Mouse (Mus musculus) ES-Bruce4 (cell line): ENCODE measurements around the gene Hps6.
A peak's percentile ranks its signal among the peaks of the same experiment; 100 is the strongest.
"Not testable (repeated sequence)": the region's sequence is repeated elsewhere in the genome, so short reads cannot be mapped to it uniquely, and the experiment has no call there.

Experiments
- CTCF ChIP-seq: IDR thresholded peaks from one replicate; pipeline ENCODE4 v1.8.1; 2011; ENCODE audit warnings: low read depth, low read length
- EP300 ChIP-seq: IDR thresholded peaks from 2 replicates; pipeline ENCODE4 v1.6.1; 2011; ENCODE audit warnings: low read depth, low read length; ENCODE audit not compliant: insufficient read depth

GRCm38 (mm10) chr19:45993441-45993840 is 9.9 kb upstream of the Hps6 start:
- TF ChIP-seq CTCF, result not testable (repeated sequence)
- 0 out of 2 replicates have a peak, but pooled peaks have one; percentile 27 for TF ChIP-seq EP300
